Mouse (Mus musculus): ENCODE measurements around the gene Large1. TPM values are rescaled to one million over a fixed set of nuclear protein-coding genes. Genes with fewer than 3 reads are reported as not detected.
A peak's percentile ranks its signal among the peaks of the same experiment; 100 is the strongest.
"Not testable (repeated sequence)": the region's sequence is repeated elsewhere in the genome, so short reads cannot be mapped to it uniquely, and the experiment has no call there.

Gene Large1
- polyA plus RNA-seq, 1 experiment from 2014 or later, result 4.2 TPM

GRCm38 (mm10) chr8:73099542-73099941 is 253.8 kb downstream of the Large1 start:
- ATAC-seq (replicated peaks; ENCODE audit: low FRiP score, low read depth), result no peak
- Histone ChIP-seq H3K36me3 (ENCODE audit: insufficient read depth, low read length) (no peaks in the 10 kb centered on the region), H3K4me2 (ENCODE audit: low read length) (no peak overlapping the region), H3K4me3 (replicated peaks; ENCODE audit: low read depth, low read length) (no peak overlapping the region), H3K9me3 (replicated peaks; ENCODE audit: low read length) (no peaks in the 10 kb centered on the region), H3K9ac (ENCODE audit: low read depth, low read length) (no peak overlapping the region), H3K27me3 (ENCODE audit: insufficient read depth, low read length) (no peaks in the 10 kb centered on the region), H3K4me1 (replicated peaks; ENCODE audit: insufficient read depth, low read length) (no peaks in the 10 kb centered on the region), H3K27ac (no peak overlapping the region)
- no peak for TF ChIP-seq CTCF (IDR thresholded peaks at IDR 0.05; ENCODE audit: low read depth)
- DNase-seq (ENCODE audit: low spot score), result no peak
- 86% methylated on average over 3 of the region's 3 CpGs for WGBS

- no peak for ATAC-seq (replicated peaks; ENCODE audit: low FRiP score, low read depth)
- Histone ChIP-seq H3K27me3 (ENCODE audit: insufficient read depth, low read length) (no peaks in the 10 kb centered on the region), H3K36me3 (ENCODE audit: insufficient read depth, low read length) (no peaks in the 10 kb centered on the region), H3K4me3 (replicated peaks; ENCODE audit: low read depth, low read length) (no peak overlapping the region), H3K9ac (ENCODE audit: low read depth, low read length) (no peak overlapping the region), H3K4me2 (ENCODE audit: low read length) (no peak overlapping the region), H3K27ac (no peak overlapping the region), H3K4me1 (replicated peaks; ENCODE audit: insufficient read depth, low read length) (no peaks in the 10 kb centered on the region), H3K9me3 (replicated peaks; ENCODE audit: low read length) (no peaks in the 10 kb centered on the region)
- no peak for TF ChIP-seq CTCF (IDR thresholded peaks at IDR 0.05; ENCODE audit: low read depth)
- WGBS, result 88% methylated on average over 2 of the region's 2 CpGs
- no peak for DNase-seq (ENCODE audit: low spot score)
Observed at GRCm38 (mm10) chr8:73096952-73097351, 256.4 kb downstream of the Large1 start.

- H3K27me3 ChIP-seq (ENCODE audit: insufficient read depth, low read length); ATAC-seq (replicated peaks; ENCODE audit: low FRiP score, low read depth); H3K27ac ChIP-seq; H3K4me2 ChIP-seq (ENCODE audit: low read length); DNase-seq (ENCODE audit: low spot score); H3K36me3 ChIP-seq (ENCODE audit: insufficient read depth, low read length); H3K4me1 ChIP-seq (replicated peaks; ENCODE audit: insufficient read depth, low read length); H3K9ac ChIP-seq (ENCODE audit: low read depth, low read length); H3K9me3 ChIP-seq (replicated peaks; ENCODE audit: low read length); H3K4me3 ChIP-seq (replicated peaks; ENCODE audit: low read depth, low read length): not testable (repeated sequence)
- WGBS, result 92% methylated on average over 1 of the region's 1 CpGs
Observed at GRCm38 (mm10) chr8:73077746-73078145, 275.6 kb downstream of the Large1 start.

- ATAC-seq (replicated peaks; ENCODE audit: low FRiP score, low read depth) (no peak), DNase-seq (ENCODE audit: low spot score) (peak; percentile 54)
- H3K36me3 ChIP-seq (ENCODE audit: insufficient read depth, low read length), result no peaks in the 10 kb centered on the region
- no peak for TF ChIP-seq CTCF (IDR thresholded peaks at IDR 0.05; ENCODE audit: low read depth)
- whole genome bisulfite sequencing, result 40% methylated on average over 1 of the region's 1 CpGs
- no peaks in the 10 kb centered on the region for H3K4me1 ChIP-seq (replicated peaks; ENCODE audit: insufficient read depth, low read length)
- H3K9ac ChIP-seq (ENCODE audit: low read depth, low read length), result no peak overlapping the region
- no peak overlapping the region for H3K4me3 ChIP-seq (replicated peaks; ENCODE audit: low read depth, low read length)
- no peaks in the 10 kb centered on the region for H3K27me3 ChIP-seq (ENCODE audit: insufficient read depth, low read length)
- H3K9me3 ChIP-seq (replicated peaks; ENCODE audit: low read length), result no peaks in the 10 kb centered on the region
- no peak overlapping the region for H3K4me2 ChIP-seq (ENCODE audit: low read length)
- no peak overlapping the region for H3K27ac ChIP-seq
Observed at GRCm38 (mm10) chr8:73061410-73061809, 291.9 kb downstream of the Large1 start.

DNA sequence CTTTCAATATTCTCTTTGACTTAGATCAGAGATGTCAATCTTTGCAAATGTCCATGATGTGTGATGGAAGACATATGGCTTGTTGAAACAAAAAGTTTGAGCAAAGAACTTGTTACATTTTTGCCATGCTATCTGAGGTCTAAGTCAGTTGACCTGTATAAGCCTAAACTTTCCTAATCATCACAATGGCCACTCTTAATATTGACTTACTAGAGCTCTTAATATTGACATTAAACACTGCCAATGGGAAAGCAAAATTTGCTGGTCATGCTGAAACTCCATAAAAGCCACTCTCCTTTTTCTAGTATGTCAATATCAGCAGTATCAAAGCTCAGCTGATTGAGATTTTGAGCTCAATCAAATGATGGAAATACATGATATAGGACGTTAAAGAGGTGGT is 298.6 kb downstream of the Large1 start:
- Histone ChIP-seq H3K4me1 (replicated peaks; ENCODE audit: insufficient read depth, low read length) (no peaks in the 10 kb centered on the region), H3K27ac (no peak overlapping the region), H3K4me2 (ENCODE audit: low read length) (no peak overlapping the region), H3K36me3 (ENCODE audit: insufficient read depth, low read length) (no peaks in the 10 kb centered on the region), H3K27me3 (ENCODE audit: insufficient read depth, low read length) (no peaks in the 10 kb centered on the region), H3K9ac (ENCODE audit: low read depth, low read length) (no peak overlapping the region), H3K4me3 (replicated peaks; ENCODE audit: low read depth, low read length) (no peak overlapping the region), H3K9me3 (replicated peaks; ENCODE audit: low read length) (no peaks in the 10 kb centered on the region)
- 69% methylated on average over 1 of the region's 1 CpGs for WGBS
- no peak for TF ChIP-seq CTCF (IDR thresholded peaks at IDR 0.05; ENCODE audit: low read depth)
- DNase-seq (ENCODE audit: low spot score) (no peak), ATAC-seq (replicated peaks; ENCODE audit: low FRiP score, low read depth) (no peak)

GRCm38 (mm10) chr8:73053878-73054277 is 299.5 kb downstream of the Large1 start:
- no peaks in the 10 kb centered on the region for H3K4me1 ChIP-seq (replicated peaks; ENCODE audit: insufficient read depth, low read length)
- no peak overlapping the region for H3K27ac ChIP-seq
- no peak overlapping the region for H3K4me2 ChIP-seq (ENCODE audit: low read length)
- ATAC-seq (replicated peaks; ENCODE audit: low FRiP score, low read depth), result no peak
- 74% methylated on average over 3 of the region's 3 CpGs for WGBS
- no peaks in the 10 kb centered on the region for H3K9me3 ChIP-seq (replicated peaks; ENCODE audit: low read length)
- no peaks in the 10 kb centered on the region for H3K27me3 ChIP-seq (ENCODE audit: insufficient read depth, low read length)
- no peak for TF ChIP-seq CTCF (IDR thresholded peaks at IDR 0.05; ENCODE audit: low read depth)
- no peak overlapping the region for H3K4me3 ChIP-seq (replicated peaks; ENCODE audit: low read depth, low read length)
- no peaks in the 10 kb centered on the region for H3K36me3 ChIP-seq (ENCODE audit: insufficient read depth, low read length)
- no peak overlapping the region for H3K9ac ChIP-seq (ENCODE audit: low read depth, low read length)
- DNase-seq (ENCODE audit: low spot score), result no peak

- no peak for TF ChIP-seq CTCF (IDR thresholded peaks at IDR 0.05; ENCODE audit: low read depth)
- DNase-seq (ENCODE audit: low spot score) (peak; percentile 73), ATAC-seq (replicated peaks; ENCODE audit: low FRiP score, low read depth) (no peak)
- Histone ChIP-seq H3K36me3 (ENCODE audit: insufficient read depth, low read length) (no peaks in the 10 kb centered on the region), H3K4me3 (replicated peaks; ENCODE audit: low read depth, low read length) (no peak overlapping the region), H3K9ac (ENCODE audit: low read depth, low read length) (no peak overlapping the region), H3K4me1 (replicated peaks; ENCODE audit: insufficient read depth, low read length) (no peaks in the 10 kb centered on the region), H3K27me3 (ENCODE audit: insufficient read depth, low read length) (no peaks in the 10 kb centered on the region), H3K9me3 (replicated peaks; ENCODE audit: low read length) (no peaks in the 10 kb centered on the region), H3K4me2 (ENCODE audit: low read length) (no peak overlapping the region), H3K27ac (no peak overlapping the region)
- WGBS, result 26% methylated on average over 1 of the region's 1 CpGs
Observed at GRCm38 (mm10) chr8:73052414-73052813, 300.9 kb downstream of the Large1 start.
